Mouse (Mus musculus): Measurements from ENCODE around the gene Trp53tg5.

The Trp53tg5 gene

GRCm38 (mm10) chr2:164473624-164474023 is at the start of gene Trp53tg5:
Trp53tg5 (minus strand) TSS chr2:164473724.
- no peak for DNase-seq (ENCODE audit: low read depth, low spot score)

DNA sequence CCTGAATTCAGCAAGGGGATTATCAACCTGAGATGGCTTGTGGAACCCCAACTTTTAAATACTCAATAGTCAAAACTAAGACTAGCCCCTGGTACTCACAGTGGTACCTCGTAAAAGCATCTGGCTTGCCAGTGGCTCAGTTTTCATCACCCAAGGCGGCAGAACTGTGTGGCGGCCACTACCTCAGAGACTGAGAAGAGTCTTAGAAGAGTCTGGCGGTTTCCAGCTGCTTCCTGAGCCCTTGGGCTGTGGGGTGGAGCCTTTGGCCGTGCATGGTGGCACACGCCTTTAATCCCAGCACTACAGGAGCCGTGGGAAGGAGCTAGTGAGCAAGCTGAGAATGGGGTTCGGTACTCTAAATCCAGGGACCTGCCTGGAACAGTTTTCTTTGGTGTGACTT is 48.8 kb upstream of the Trp53tg5 start:
- no peak for DNase-seq (ENCODE audit: low read depth, low spot score)

DNA sequence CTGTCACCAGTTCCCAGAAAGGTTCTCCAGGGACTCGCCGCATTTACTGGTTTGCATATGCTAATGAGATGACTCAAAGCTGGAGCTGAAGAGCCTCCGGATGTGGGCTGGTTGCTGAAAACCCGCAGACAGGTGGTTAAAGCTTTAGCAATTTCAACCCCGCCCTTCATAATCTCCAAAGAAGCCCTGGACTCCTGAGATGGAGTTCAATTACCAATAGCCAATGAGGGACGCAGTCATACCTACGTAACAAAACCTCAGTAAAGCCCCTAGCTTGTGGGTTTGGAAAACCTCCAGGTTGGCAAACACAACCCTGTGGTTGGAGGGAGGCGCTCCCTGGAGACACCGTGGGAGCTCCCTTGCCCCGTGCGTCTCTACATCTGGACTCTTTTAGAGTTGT is 48.3 kb upstream of the Trp53tg5 start:
- DNase-seq (ENCODE audit: low read depth, low spot score) = no peak

DNA sequence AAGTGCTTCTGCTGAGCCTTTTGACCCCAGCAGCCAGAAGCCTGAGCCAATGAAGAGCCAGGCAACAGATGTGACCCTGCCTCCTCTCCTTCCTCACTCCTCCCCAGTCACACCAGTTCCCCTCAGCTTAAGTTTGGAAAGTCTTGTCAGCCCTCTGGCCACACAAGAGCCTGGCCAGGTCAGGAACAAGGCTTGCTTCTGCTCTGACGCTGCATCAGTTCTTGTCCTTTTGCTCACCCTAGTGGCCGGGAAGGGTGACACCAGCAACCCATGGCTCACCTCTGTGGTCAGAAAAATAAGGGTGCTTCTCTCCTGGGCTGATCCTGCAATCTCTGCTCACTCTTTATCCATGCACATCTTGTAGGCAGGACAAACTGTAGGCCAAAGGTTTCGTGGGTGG is 47.3 kb upstream of the Trp53tg5 start:
- DNase-seq (ENCODE audit: low read depth, low spot score) = no peak

DNA sequence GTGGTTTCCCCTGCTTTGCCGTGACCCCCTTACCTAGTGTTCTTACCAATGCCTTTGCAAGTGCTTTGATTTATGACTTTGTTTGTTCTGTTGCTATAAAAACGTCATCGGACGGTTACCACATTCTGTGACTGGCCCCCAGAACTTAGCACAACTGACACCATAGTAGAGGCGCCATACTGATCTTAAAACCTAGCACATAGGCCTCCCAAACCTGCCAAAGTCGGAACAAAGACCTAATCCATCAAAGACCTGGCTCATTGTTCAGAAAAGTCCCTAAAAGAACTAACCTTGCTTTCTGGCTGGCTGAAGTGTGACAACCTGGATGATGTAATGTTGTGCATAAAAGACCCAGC is 45.6 kb upstream of the Trp53tg5 start:
- no peak for DNase-seq (ENCODE audit: low read depth, low spot score)

GRCm38 (mm10) chr2:164518266-164519170 is 45.0 kb upstream of the Trp53tg5 start:
- no peak for DNase-seq (ENCODE audit: low read depth, low spot score)

- DNase-seq (ENCODE audit: low read depth, low spot score) = peak; percentile 21
Observed at GRCm38 (mm10) chr2:164517485-164518221, 44.1 kb upstream of the Trp53tg5 start.

DNA sequence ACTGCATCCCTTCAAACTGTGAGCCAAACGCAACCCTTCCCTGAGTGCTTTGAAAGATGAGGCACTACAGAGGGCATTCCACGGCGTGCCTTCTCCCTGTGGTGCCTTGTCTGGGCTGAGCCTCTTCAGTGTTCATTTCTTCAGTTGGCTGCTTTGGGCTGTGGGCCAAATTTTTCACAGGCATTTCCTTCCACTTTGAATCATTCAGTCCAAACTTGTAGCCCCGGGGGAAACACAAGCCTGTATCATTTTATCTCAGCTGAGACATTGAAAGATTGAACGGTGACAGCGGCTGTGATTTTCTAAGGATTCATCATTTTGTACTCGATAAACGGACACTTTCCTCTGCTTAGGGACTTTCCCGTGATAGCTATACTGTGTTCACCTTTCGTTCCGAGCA is 43.1 kb upstream of the Trp53tg5 start:
- DNase-seq (ENCODE audit: low read depth, low spot score) = no peak

- DNase-seq (ENCODE audit: low read depth, low spot score) = no peak
Observed at GRCm38 (mm10) chr2:164515897-164516296, 42.4 kb upstream of the Trp53tg5 start.

GRCm38 (mm10) chr2:164514916-164515315 is 41.4 kb upstream of the Trp53tg5 start:
- no peak for DNase-seq (ENCODE audit: low read depth, low spot score)

DNA sequence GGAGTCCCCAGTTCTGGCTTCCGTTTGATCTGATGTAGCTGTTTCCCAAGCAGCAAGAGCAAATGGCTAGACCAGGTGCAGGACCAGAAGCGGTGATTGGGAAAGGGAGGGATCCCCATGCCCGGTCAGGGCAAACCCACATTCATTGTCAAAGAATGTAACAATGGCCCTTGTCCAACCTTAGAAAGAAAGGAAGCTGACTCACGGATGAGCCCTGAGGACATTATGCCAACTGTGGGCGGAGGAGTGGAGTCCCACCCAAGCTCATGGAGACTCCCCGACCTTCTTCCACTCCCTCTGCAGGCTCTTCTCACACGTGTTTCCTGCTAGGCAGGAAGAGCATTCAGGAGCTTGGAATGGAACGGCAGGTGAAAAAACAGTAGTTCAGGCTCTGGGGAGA is 39.9 kb upstream of the Trp53tg5 start:
- no peak for DNase-seq (ENCODE audit: low read depth, low spot score)

- no peak for DNase-seq (ENCODE audit: low read depth, low spot score)
Observed at GRCm38 (mm10) chr2:164512121-164512909, 38.8 kb upstream of the Trp53tg5 start.

DNA sequence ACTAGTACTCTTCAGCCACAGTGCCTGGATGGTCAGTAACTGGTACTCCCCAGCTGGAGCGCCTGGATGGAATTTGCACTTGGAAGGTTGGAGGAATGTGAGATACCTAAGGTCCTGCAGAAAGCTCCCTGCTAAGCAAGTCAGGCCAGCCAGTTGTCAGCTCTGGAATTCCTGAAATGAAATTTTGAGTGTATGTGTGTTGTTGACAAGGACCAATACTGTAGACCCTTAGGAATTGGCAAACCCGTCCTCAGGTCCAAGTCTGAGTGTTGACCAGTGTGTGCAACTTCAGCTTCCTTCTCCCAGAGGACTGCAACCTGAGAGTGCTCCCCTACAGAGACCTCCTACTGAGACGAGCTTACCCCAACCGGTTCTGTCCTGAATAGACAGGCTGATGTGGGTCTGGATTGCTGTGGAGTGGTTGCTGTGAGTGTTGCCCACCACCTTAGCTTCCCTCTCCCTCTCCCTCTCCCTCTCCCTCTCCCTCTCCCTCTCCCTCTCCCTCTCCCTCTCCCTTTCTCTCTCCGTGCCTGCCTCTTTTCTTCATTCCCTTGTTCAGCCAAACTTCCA is 37.2 kb upstream of the Trp53tg5 start:
- DNase-seq (ENCODE audit: low read depth, low spot score) = no peak

- no peak for DNase-seq (ENCODE audit: low read depth, low spot score)
Observed at GRCm38 (mm10) chr2:164507811-164508210, 34.3 kb upstream of the Trp53tg5 start.

DNA sequence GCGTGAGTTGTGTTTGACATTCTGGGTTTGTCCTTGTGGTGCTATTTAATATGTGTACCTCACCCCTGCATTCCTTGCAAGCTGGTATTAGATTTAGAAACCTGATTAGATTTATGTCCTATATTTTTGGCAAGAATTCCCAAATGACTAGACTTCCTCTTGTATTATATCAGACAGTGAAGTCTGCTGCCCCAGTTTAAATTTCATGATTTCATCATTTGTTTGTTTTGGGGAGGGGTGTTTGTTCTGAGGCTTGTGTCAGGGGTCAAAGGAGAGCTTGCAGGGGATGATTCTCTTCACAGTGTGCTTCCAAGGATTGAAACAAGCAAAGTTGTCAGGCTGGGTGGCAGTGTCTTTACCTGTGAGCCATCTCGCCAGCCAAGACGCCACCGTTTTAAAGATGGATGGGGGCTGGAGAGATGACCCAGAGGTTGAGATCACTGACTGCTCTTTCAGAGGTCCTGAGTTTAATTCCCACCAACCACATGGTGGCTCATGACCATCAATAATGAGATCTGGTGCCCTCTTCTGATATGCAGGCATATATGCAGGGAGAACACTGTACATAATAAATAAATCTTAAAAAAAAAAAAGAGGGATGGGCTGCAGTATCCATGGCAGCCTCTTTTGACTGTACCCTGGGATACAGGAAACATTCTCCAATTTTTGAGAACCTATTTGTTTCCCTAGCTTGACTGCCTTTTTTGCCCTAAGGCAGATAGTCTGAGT is 32.3 kb upstream of the Trp53tg5 start:
- DNase-seq (ENCODE audit: low read depth, low spot score) = no peak

- no peak for DNase-seq (ENCODE audit: low read depth, low spot score)
Observed at GRCm38 (mm10) chr2:164504919-164505318, 31.4 kb upstream of the Trp53tg5 start.

DNA sequence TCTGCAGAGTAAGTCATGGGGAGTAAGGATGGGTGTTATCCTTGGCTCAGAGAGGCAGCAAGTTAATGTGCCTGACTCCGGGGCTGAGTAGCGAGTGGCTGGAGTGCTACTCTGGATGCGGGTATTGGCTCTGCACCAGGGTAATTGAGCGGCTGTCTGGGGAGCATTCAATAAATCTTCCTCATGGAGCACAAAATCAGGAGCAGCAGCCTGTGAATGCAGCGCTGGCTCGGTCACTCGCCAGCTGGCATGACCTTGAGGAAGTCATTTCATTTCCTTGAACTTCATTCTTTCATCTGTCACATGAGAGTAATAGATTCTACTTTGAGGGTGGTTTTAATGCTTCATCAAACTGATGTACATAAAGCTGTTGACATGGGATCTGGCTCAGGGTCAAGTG is 27.0 kb upstream of the Trp53tg5 start:
- no peak for DNase-seq (ENCODE audit: low read depth, low spot score)

DNA sequence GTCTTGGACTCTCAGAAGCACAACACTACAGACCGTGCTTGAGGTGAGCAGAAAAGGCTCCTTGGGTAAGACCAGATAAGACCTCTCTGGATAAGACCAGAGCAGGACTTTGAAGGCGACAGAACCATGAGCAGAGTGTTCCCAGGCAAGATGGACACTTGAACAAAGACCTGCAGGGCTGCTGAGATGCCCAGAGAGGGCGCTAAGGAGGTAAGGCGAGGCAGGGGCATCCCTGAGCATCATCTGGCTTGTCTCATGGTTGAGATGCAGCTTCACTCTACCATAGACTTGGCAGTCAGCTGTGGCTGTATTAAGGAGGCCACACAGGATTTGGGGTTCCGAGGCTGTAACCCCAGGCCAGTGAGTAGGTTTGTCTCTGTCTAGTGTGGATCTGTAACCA is 25.8 kb upstream of the Trp53tg5 start:
- DNase-seq (ENCODE audit: low read depth, low spot score) = no peak

DNA sequence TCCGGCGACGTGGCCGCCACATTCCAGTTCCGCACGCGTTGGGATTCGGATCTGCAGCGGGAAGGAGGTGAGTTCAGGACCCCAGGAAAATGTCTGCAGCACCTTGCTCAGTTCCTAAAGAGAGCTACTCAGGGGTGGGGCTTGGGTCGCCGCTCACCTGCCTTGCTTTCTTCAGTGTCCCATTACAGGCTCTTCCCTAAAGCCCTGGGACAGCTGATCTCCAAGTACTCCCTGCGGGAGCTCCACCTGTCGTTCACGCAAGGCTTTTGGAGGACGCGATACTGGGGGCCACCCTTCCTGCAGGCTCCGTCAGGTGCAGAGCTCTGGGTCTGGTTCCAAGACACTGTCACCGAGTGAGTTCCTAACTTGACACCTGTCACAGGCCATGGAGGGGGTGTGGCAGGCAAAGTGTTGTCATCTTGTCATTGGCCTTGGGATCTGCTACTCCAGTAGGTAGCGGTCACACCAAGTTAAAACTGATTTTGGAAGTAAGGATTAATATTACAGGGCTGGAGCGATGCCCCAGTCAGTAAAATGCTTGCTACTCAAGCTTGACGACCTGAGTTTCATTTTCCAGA is 24.3 kb upstream of the Trp53tg5 start:
- DNase-seq (ENCODE audit: low read depth, low spot score) = peak; percentile 11

- DNase-seq (ENCODE audit: low read depth, low spot score) = peak; percentile 68
Observed at GRCm38 (mm10) chr2:164496847-164497690, 23.5 kb upstream of the Trp53tg5 start, which contains the start of gene Pigt. Pigt (plus strand) TSS chr2:164497520.
